Mouse (Mus musculus) limb, embryonic 11.5 days (tissue): ENCODE data around the gene Scrt2. TPM values are rescaled to one million over a fixed set of nuclear protein-coding genes. Genes with fewer than 3 reads are reported as not detected.

Experiments used
- ATAC-seq: fragments of 200-750 bp; cut with Nextera tagmentation; 2 replicates; pipeline ENCODE4 v1.8.0; 2017; ENCODE audit warnings: low read depth; ENCODE audit not compliant: insufficient number of reproducible peaks, low FRiP score, low TSS enrichment
- DNase-seq: peaks from one replicate; pipeline ENCODE4 v3.0.0-alpha.2; 2015; ENCODE audit warnings: low spot score
- H3K27ac ChIP-seq: fragments of 300-500 bp; sonication (generic); replicated peaks from 2 replicates; pipeline ENCODE4 v1.5.1; 2014; ENCODE audit warnings: low read depth, mild to moderate bottlenecking, low read length
- H3K27me3 ChIP-seq: fragments of 300-500 bp; sonication (generic); 2 replicates; pipeline ENCODE4 v1.6.1; 2014; ENCODE audit warnings: mild to moderate bottlenecking, low read length, mixed read lengths; ENCODE audit not compliant: control insufficient read depth, insufficient read depth
- H3K36me3 ChIP-seq: fragments of 300-500 bp; sonication (generic); 2 replicates; pipeline ENCODE4 v1.6.1; 2014; ENCODE audit warnings: mild to moderate bottlenecking, low read length, moderate library complexity, mixed read lengths; ENCODE audit not compliant: control insufficient read depth, insufficient read depth
- H3K4me1 ChIP-seq: fragments of 300-500 bp; sonication (generic); 2 replicates; pipeline ENCODE4 v1.6.1; 2014; ENCODE audit warnings: low read length, mixed read lengths; ENCODE audit not compliant: control insufficient read depth, insufficient read depth
- H3K4me2 ChIP-seq: fragments of 300-500 bp; sonication (generic); 2 replicates; pipeline ENCODE4 v1.6.1; 2014; ENCODE audit warnings: low read depth, mild to moderate bottlenecking, moderate library complexity; ENCODE audit not compliant: severe bottlenecking
- H3K4me3 ChIP-seq: fragments of 300-500 bp; sonication (generic); 2 replicates; pipeline ENCODE4 v1.5.1; 2014; ENCODE audit warnings: low read depth, low read length
- H3K9ac ChIP-seq: fragments of 300-500 bp; sonication (generic); 2 replicates; pipeline ENCODE4 v1.6.1; 2014; ENCODE audit warnings: mild to moderate bottlenecking, low read length
- H3K9me3 ChIP-seq: fragments of 300-500 bp; sonication (generic); 2 replicates; pipeline ENCODE4 v1.6.1; 2016; ENCODE audit warnings: low read length; ENCODE audit not compliant: control insufficient read depth
- WGBS: fragments of 180-500 bp; shearing (Covaris S2); extraction: QIAGEN DNeasy Blood & Tissue Kit; methylation state at CpG from one replicate; pipeline ENCODE4 v1.1.7; 2014; 5-methylcytosine and 5-hydroxymethylcytosine counted together
- polyA plus RNA-seq: library from polyadenylated mRNA; unstranded; fragments of >200 nt; fragmentation: Nextera tagmentation; extraction: Ambion mirVana; gene quantifications from 2 replicates; pipeline ENCODE4 v1.2.1, GENCODE M21; 2014

Gene Scrt2
- polyA plus RNA-seq, 1 experiment from 2014 or later = 0.07 TPM

- Histone ChIP-seq H3K27me3 (peaks cover 25% of the 10 kb centered on the region), H3K36me3 (no peaks in the 10 kb centered on the region), H3K4me2 (no peak overlapping the region), H3K4me3 (no peak overlapping the region), H3K27ac (no peak overlapping the region), H3K9ac (no peak overlapping the region), H3K9me3 (no peaks in the 10 kb centered on the region), H3K4me1 (peaks cover 6% of the 10 kb centered on the region; the same call in 1 of the 2 replicates)
- ATAC-seq (no peak), DNase-seq (no peak)
- 69% methylated on average over 6 of the region's 6 CpGs for WGBS
Observed at GRCm38 (mm10) chr2:152086451-152086850, 5.1 kb downstream of the Scrt2 start.

GRCm38 (mm10) chr2:152087111-152087510 is 5.8 kb downstream of the Scrt2 start:
- Histone ChIP-seq H3K4me2 (no peak overlapping the region), H3K36me3 (no peaks in the 10 kb centered on the region), H3K27ac (no peak overlapping the region), H3K4me3 (no peak overlapping the region), H3K9me3 (no peaks in the 10 kb centered on the region), H3K27me3 (peaks cover 26% of the 10 kb centered on the region), H3K4me1 (peaks cover 3% of the 10 kb centered on the region; the same call in 1 of the 2 replicates), H3K9ac (no peak overlapping the region)
- DNase-seq = no peak
- ATAC-seq = no peak
- WGBS = 81% methylated on average over 5 of the region's 5 CpGs

GRCm38 (mm10) chr2:152089078-152089477 is 7.7 kb downstream of the Scrt2 start:
- Histone ChIP-seq H3K9ac (no peak overlapping the region), H3K27ac (no peak overlapping the region), H3K4me1 (peaks cover 5% of the 10 kb centered on the region; the same call in 1 of the 2 replicates), H3K27me3 (peaks cover 37% of the 10 kb centered on the region), H3K4me2 (no peak overlapping the region), H3K36me3 (no peaks in the 10 kb centered on the region), H3K9me3 (no peaks in the 10 kb centered on the region), H3K4me3 (no peak overlapping the region)
- no peak for ATAC-seq
- 11% methylated on average over 4 of the region's 4 CpGs for WGBS
- peak; percentile 72 for DNase-seq

- DNase-seq = no peak
- Histone ChIP-seq H3K27ac (no peak overlapping the region), H3K36me3 (no peaks in the 10 kb centered on the region), H3K27me3 (peaks cover 42% of the 10 kb centered on the region), H3K4me1 (peaks cover 5% of the 10 kb centered on the region; the same call in 1 of the 2 replicates), H3K4me2 (no peak overlapping the region), H3K9me3 (no peaks in the 10 kb centered on the region), H3K9ac (no peak overlapping the region), H3K4me3 (no peak overlapping the region)
- 79% methylated on average over 5 of the region's 5 CpGs for WGBS
- no peak for ATAC-seq
Observed at GRCm38 (mm10) chr2:152089581-152089980, 8.3 kb downstream of the Scrt2 start.

GRCm38 (mm10) chr2:152090486-152090885 is 9.2 kb downstream of the Scrt2 start:
- DNase-seq (no peak), ATAC-seq (no peak)
- no peak overlapping the region for H3K4me3 ChIP-seq
- H3K9me3 ChIP-seq = no peaks in the 10 kb centered on the region
- WGBS = 88% methylated on average over 5 of the region's 5 CpGs
- peaks cover 51% of the 10 kb centered on the region for H3K27me3 ChIP-seq
- no peak overlapping the region for H3K9ac ChIP-seq
- H3K4me2 ChIP-seq = no peak overlapping the region; the same call in 1 of the 2 replicates
- no peaks in the 10 kb centered on the region for H3K36me3 ChIP-seq
- no peak overlapping the region for H3K27ac ChIP-seq
- peaks cover 10% of the 10 kb centered on the region; the same call in 1 of the 2 replicates for H3K4me1 ChIP-seq

- Histone ChIP-seq H3K9ac (no peak overlapping the region), H3K27me3 (peaks cover 54% of the 10 kb centered on the region), H3K4me1 (peaks cover 10% of the 10 kb centered on the region; the same call in 1 of the 2 replicates), H3K4me2 (no peak overlapping the region), H3K36me3 (no peaks in the 10 kb centered on the region), H3K4me3 (no peak overlapping the region), H3K9me3 (no peaks in the 10 kb centered on the region), H3K27ac (no peak overlapping the region)
- DNase-seq (no peak), ATAC-seq (no peak)
- WGBS = 40% methylated on average over 12 of the region's 12 CpGs
Observed at GRCm38 (mm10) chr2:152091342-152092056, 10.2 kb downstream of the Scrt2 start.

- peak; percentile 45 for DNase-seq
- Histone ChIP-seq H3K27ac (no peak overlapping the region), H3K27me3 (peaks cover 52% of the 10 kb centered on the region), H3K4me3 (peak overlapping the region; percentile 41), H3K9ac (no peak overlapping the region), H3K36me3 (no peaks in the 10 kb centered on the region), H3K4me2 (peak overlapping the region; percentile 50), H3K9me3 (no peaks in the 10 kb centered on the region), H3K4me1 (peaks cover 10% of the 10 kb centered on the region; the same call in 1 of the 2 replicates)
- WGBS = 5% methylated on average over 45 of the region's 45 CpGs
- no peak for ATAC-seq
Observed at GRCm38 (mm10) chr2:152092927-152093326, 11.6 kb downstream of the Scrt2 start.

- Histone ChIP-seq H3K9me3 (no peaks in the 10 kb centered on the region), H3K4me2 (peak overlapping the region; percentile 50), H3K4me1 (peaks cover 10% of the 10 kb centered on the region; the same call in 1 of the 2 replicates), H3K27ac (no peak overlapping the region), H3K4me3 (peak overlapping the region; percentile 41), H3K9ac (no peak overlapping the region), H3K27me3 (peaks cover 52% of the 10 kb centered on the region), H3K36me3 (no peaks in the 10 kb centered on the region)
- 2% methylated on average over 45 of the region's 60 CpGs for WGBS
- peak; percentile 67 for DNase-seq
- 0 out of 2 replicates have a peak, but pooled peaks have one; percentile 1 for ATAC-seq
Observed at GRCm38 (mm10) chr2:152093356-152093792, 12.0 kb downstream of the Scrt2 start.
